Mouse (Mus musculus): ENCODE measurements at regions not wholly inside any gene's neighbourhood (a gene's known extent, or its start where the extent isn't known, plus 50 kb on each side); places are given as distances from the start of the nearest gene placed in this dataset.
A peak's percentile ranks its signal among the peaks of the same experiment; 100 is the strongest.

GRCm38 (mm10) chr11:111443381-111443780 lies 377.4 kb downstream of the Kcnj2 start:
- no peak for DNase-seq (ENCODE audit: low spot score in 2 of 2)

- DNase-seq (ENCODE audit: low spot score in 2 of 2): no peak
Measured at GRCm38 (mm10) chr11:111444791-111445190, 378.8 kb downstream of the Kcnj2 start.

- DNase-seq (ENCODE audit: low spot score in 2 of 2): no peak
Measured at GRCm38 (mm10) chr11:111445764-111446163, 379.8 kb downstream of the Kcnj2 start.

- no peak for DNase-seq (ENCODE audit: low spot score in 2 of 2)
Measured at GRCm38 (mm10) chr11:111450811-111451494, 385.0 kb downstream of the Kcnj2 start.

GRCm38 (mm10) chr11:111460046-111460445 lies 394.1 kb downstream of the Kcnj2 start:
- no peak for DNase-seq (ENCODE audit: low spot score in 2 of 2)

GRCm38 (mm10) chr11:111484981-111485380 lies 419.0 kb downstream of the Kcnj2 start:
- DNase-seq (ENCODE audit: low spot score in 2 of 2): no peak

GRCm38 (mm10) chr11:111512471-111512870 lies 446.5 kb downstream of the Kcnj2 start:
- no peak for DNase-seq (ENCODE audit: low spot score in 2 of 2)

- peak in 1 of 2 experiments; percentile 86 for DNase-seq (ENCODE audit: low spot score in 2 of 2)
Measured at GRCm38 (mm10) chr11:111522716-111523115, 456.8 kb downstream of the Kcnj2 start.

- DNase-seq (ENCODE audit: low spot score in 2 of 2): peak; percentile 36 to 77
Measured at GRCm38 (mm10) chr11:111523465-111523864, 457.5 kb downstream of the Kcnj2 start.

- DNase-seq (ENCODE audit: low spot score in 2 of 2): no peak
Measured at GRCm38 (mm10) chr11:111526010-111526742, 460.2 kb downstream of the Kcnj2 start.

- DNase-seq (ENCODE audit: low spot score in 2 of 2): peak in 1 of 2 experiments; percentile 34
Measured at GRCm38 (mm10) chr11:111529591-111529990, 463.6 kb downstream of the Kcnj2 start.

- no peak for DNase-seq (ENCODE audit: low spot score in 2 of 2)
Measured at GRCm38 (mm10) chr11:111530912-111531311, 464.9 kb downstream of the Kcnj2 start.

GRCm38 (mm10) chr11:111532457-111532856 lies 466.5 kb downstream of the Kcnj2 start:
- no peak for DNase-seq (ENCODE audit: low spot score in 2 of 2)

- no peak for DNase-seq (ENCODE audit: low spot score in 2 of 2)
Measured at GRCm38 (mm10) chr11:111536040-111536836, 470.3 kb downstream of the Kcnj2 start.

- peak; percentile 28 to 60 for DNase-seq (ENCODE audit: low spot score in 2 of 2)
Measured at GRCm38 (mm10) chr11:111537654-111538053, 471.7 kb downstream of the Kcnj2 start.

GRCm38 (mm10) chr11:111539960-111540359 lies 474.0 kb downstream of the Kcnj2 start:
- no peak for DNase-seq (ENCODE audit: low spot score in 2 of 2)

GRCm38 (mm10) chr11:111545291-111545690 lies 479.3 kb downstream of the Kcnj2 start:
- DNase-seq (ENCODE audit: low spot score in 2 of 2): no peak

GRCm38 (mm10) chr11:111555131-111555530 lies 489.2 kb downstream of the Kcnj2 start:
- no peak for DNase-seq (ENCODE audit: low spot score in 2 of 2)

- no peak for DNase-seq (ENCODE audit: low spot score in 2 of 2)
Measured at GRCm38 (mm10) chr11:111555615-111556014, 489.7 kb downstream of the Kcnj2 start.

- no peak for DNase-seq (ENCODE audit: low spot score in 2 of 2)
Measured at GRCm38 (mm10) chr11:111558302-111559140, 492.6 kb downstream of the Kcnj2 start.

GRCm38 (mm10) chr11:111563171-111563570 lies 497.2 kb downstream of the Kcnj2 start:
- no peak for DNase-seq (ENCODE audit: low spot score in 2 of 2)

Data from left cerebral cortex, adult 8-10 months (tissue).